Mouse (Mus musculus) lung, embryonic 14.5 days (tissue): ENCODE results near the gene Gm21983. TPM values are rescaled to one million over a fixed set of nuclear protein-coding genes. Genes with fewer than 3 reads are reported as not detected.

Source experiments
- ATAC-seq: fragments of 200-750 bp; cut with Nextera tagmentation; 2 replicates; pipeline ENCODE4 v1.8.0; 2017; ENCODE audit warnings: mild to moderate bottlenecking, moderate TSS enrichment, moderate library complexity; ENCODE audit not compliant: insufficient read depth
- DNase-seq: peaks from one replicate; pipeline ENCODE4 v3.0.0-alpha.2; 2015
- H3K27ac ChIP-seq: fragments of 300-500 bp; sonication (generic); 2 replicates; pipeline ENCODE4 v1.5.1; 2014; ENCODE audit warnings: low read depth, mild to moderate bottlenecking, moderate library complexity
- H3K27me3 ChIP-seq: fragments of 300-500 bp; sonication (generic); 2 replicates; pipeline ENCODE4 v1.6.1; 2014; ENCODE audit warnings: low read length, control low read depth; ENCODE audit not compliant: insufficient read depth
- H3K36me3 ChIP-seq: fragments of 300-500 bp; sonication (generic); 2 replicates; pipeline ENCODE4 v1.6.1; 2014; ENCODE audit warnings: control low read depth; ENCODE audit not compliant: insufficient read depth
- H3K4me1 ChIP-seq: fragments of 300-500 bp; sonication (generic); 2 replicates; pipeline ENCODE4 v1.6.1; 2014; ENCODE audit warnings: antibody characterized with exemption, control low read depth; ENCODE audit not compliant: insufficient read depth
- H3K4me2 ChIP-seq: fragments of 300-500 bp; sonication (generic); 2 replicates; pipeline ENCODE4 v1.6.1; 2014; ENCODE audit warnings: mild to moderate bottlenecking
- H3K4me3 ChIP-seq: fragments of 300-500 bp; sonication (generic); 2 replicates; pipeline ENCODE4 v1.5.1; 2014; ENCODE audit warnings: low read depth, low read length
- H3K9ac ChIP-seq: fragments of 300-500 bp; sonication (generic); 2 replicates; pipeline ENCODE4 v1.6.1; 2014
- H3K9me3 ChIP-seq: fragments of 300-500 bp; sonication (generic); 2 replicates; pipeline ENCODE4 v1.6.1; 2016; ENCODE audit warnings: low read depth, low read length, control low read depth
- CTCF ChIP-seq: IDR thresholded peaks from 2 replicates; pipeline ENCODE4 v1.5.1; 2016; ENCODE audit warnings: antibody characterized with exemption, low read depth
- WGBS: fragments of 180-500 bp; shearing (Covaris S2); extraction: QIAGEN DNeasy Blood & Tissue Kit; methylation state at CpG from one replicate; pipeline ENCODE4 v1.1.7; 2014; 5-methylcytosine and 5-hydroxymethylcytosine counted together
- polyA plus RNA-seq: library from polyadenylated mRNA; unstranded; fragments of >200 nt; fragmentation: Nextera tagmentation; extraction: Ambion mirVana; gene quantifications from 2 replicates; pipeline ENCODE4 v1.2.1, GENCODE M21; 2014

Gm21983 gene
- polyA plus RNA-seq, 1 experiment from 2014 or later = 1.5 TPM

DNA sequence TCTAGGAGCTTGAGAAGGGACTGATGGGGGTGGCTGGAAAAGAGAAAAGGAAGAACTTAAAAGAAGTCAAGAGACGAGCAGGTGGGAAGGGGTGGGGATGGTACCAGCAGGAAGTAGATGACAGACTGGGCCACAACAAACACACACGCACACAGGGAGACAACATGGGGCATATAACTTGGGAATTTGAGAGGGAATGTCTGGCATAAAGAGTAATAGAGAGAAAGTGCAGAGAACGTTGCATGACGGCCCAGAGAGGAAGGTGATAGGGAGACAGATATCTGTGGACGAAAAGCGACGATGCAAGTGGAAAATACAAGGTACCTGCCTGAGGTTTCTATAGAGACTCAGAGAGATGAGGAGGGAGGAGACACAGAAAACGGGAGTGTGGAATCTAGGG is 15.2 kb downstream of the Gm21983 start:
- Histone ChIP-seq H3K27ac (peak overlapping the region; percentile 98; the same call in 1 of the 2 replicates), H3K4me2 (peak overlapping the region; percentile 82), H3K9me3 (no peaks in the 10 kb centered on the region), H3K4me1 (peaks cover 18% of the 10 kb centered on the region), H3K36me3 (peaks cover 44% of the 10 kb centered on the region), H3K4me3 (peak overlapping the region; percentile 71), H3K27me3 (no peaks in the 10 kb centered on the region), H3K9ac (peak overlapping the region; percentile 85)
- TF ChIP-seq CTCF = no peak
- WGBS = 2% methylated on average over 8 of the region's 8 CpGs
- DNase-seq (no peak), ATAC-seq (no peak)

DNA sequence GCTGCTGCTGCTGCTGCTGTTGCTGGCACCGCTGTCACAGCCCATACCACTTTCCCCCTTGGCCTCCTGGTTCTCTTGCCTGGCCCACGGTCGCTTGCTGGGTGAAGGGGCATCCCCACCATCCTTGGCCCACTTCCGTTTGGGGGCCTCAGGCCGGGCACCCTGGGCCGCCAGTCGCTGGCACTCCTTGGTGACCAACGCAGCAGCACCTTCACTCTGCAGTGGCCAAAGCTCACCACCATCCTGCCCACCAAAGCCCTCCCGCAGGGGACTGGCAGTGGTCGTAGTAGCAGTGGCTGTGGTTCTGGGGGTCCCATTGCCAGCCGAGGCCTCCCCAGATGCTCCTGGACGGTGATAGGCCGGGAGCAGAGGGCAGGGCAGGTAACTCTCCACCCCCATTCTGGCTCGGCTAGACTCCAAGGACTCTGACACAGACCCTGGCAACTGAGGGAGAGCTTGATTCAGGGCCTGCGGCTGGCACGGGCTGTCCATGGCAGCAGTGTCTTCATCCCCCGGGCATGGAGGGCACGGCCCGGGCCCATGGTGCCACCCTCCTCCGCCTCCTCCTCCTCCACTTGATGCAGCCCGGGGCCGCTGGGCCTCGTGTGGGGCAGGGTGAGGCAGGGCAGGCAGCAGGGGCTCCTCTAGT is 15.8 kb downstream of the Gm21983 start:
- peaks cover 18% of the 10 kb centered on the region for H3K4me1 ChIP-seq
- no peak for DNase-seq
- H3K4me3 ChIP-seq = peak overlapping the region; percentile 71
- H3K9ac ChIP-seq = peak overlapping the region; percentile 85
- H3K36me3 ChIP-seq = peaks cover 45% of the 10 kb centered on the region
- no peak overlapping the region for H3K27ac ChIP-seq
- 63% methylated on average over 23 of the region's 23 CpGs for WGBS
- no peaks in the 10 kb centered on the region for H3K9me3 ChIP-seq
- ATAC-seq = no peak
- TF ChIP-seq CTCF = no peak
- peak overlapping the region; percentile 82 for H3K4me2 ChIP-seq
- H3K27me3 ChIP-seq = no peaks in the 10 kb centered on the region

DNA sequence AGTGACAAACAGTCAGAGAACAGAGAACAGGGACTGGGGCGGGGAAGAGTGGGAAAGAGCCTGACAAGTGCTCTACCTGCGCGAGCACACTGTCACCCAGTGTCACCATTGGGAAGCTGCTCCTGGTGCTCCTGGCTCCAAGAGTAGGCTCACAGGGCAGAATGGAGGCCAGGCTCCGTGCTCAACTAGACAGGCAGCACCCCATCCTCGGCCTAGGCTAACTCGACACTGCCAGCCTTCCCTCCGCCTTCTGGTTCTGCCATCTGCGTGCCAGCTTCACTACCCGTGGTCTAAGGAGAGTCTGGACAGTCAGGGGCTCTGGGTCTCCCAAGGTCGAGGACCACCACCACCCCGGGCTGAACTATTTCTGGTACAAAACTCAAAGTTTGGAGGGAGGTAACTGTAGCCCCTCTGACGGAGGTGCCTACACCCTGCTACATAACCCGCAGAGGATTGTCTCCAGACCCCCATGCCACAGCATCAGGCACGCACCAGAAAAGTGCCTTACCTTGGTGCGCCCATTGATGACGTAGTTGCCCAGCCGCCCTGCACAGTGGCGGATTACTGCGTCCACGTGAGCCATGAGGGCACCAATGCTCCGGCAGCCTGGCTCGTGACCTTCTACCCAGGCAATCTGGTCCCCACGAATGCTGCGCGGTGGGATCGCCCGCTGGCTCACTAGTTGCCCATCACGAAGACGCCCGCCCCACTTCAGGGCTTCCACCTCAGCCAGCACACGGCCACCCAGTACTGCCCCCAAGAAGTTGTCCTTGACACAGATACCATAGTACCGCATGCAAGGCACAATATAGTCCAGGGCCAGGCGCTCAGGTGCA is 16.6 kb downstream of the Gm21983 start:
- H3K4me1 ChIP-seq = peaks cover 18% of the 10 kb centered on the region
- ATAC-seq (no peak), DNase-seq (no peak)
- H3K9me3 ChIP-seq = no peaks in the 10 kb centered on the region
- 75% methylated on average over 33 of the region's 33 CpGs for WGBS
- H3K27me3 ChIP-seq = no peaks in the 10 kb centered on the region
- TF ChIP-seq CTCF = no peak
- no peak overlapping the region for H3K27ac ChIP-seq
- peak overlapping the region; percentile 82 for H3K4me2 ChIP-seq
- H3K36me3 ChIP-seq = peaks cover 50% of the 10 kb centered on the region
- peak overlapping the region; percentile 71 for H3K4me3 ChIP-seq
- peak overlapping the region; percentile 85 for H3K9ac ChIP-seq

DNA sequence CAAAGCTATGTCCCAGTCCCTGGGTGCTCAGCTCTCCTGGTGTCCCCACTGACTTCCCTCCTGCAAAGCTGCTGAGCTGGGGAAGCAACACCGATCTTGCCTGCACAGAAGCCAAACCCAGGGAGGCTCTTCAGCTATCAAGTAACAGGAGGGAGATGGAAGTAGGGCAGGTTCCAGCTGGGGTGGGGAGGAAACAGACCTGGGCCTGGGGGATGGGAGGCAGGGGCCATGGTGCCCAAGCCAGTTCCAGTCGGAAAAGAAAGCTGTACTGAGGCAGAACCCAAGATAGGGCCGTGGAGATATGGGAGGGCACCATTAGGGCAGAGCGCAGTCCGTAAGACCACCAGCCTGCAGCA is 17.5 kb downstream of the Gm21983 start:
- H3K27me3 ChIP-seq = no peaks in the 10 kb centered on the region
- H3K4me1 ChIP-seq = peaks cover 18% of the 10 kb centered on the region
- 64% methylated on average over 5 of the region's 5 CpGs for WGBS
- H3K27ac ChIP-seq = no peak overlapping the region; the same call in 1 of the 2 replicates
- peak overlapping the region; percentile 85 for H3K9ac ChIP-seq
- H3K4me3 ChIP-seq = peak overlapping the region; percentile 12; the same call in 1 of the 2 replicates
- ATAC-seq (no peak), DNase-seq (no peak)
- H3K36me3 ChIP-seq = peaks cover 59% of the 10 kb centered on the region
- peak overlapping the region; percentile 82 for H3K4me2 ChIP-seq
- no peaks in the 10 kb centered on the region for H3K9me3 ChIP-seq
- no peak for TF ChIP-seq CTCF

DNA sequence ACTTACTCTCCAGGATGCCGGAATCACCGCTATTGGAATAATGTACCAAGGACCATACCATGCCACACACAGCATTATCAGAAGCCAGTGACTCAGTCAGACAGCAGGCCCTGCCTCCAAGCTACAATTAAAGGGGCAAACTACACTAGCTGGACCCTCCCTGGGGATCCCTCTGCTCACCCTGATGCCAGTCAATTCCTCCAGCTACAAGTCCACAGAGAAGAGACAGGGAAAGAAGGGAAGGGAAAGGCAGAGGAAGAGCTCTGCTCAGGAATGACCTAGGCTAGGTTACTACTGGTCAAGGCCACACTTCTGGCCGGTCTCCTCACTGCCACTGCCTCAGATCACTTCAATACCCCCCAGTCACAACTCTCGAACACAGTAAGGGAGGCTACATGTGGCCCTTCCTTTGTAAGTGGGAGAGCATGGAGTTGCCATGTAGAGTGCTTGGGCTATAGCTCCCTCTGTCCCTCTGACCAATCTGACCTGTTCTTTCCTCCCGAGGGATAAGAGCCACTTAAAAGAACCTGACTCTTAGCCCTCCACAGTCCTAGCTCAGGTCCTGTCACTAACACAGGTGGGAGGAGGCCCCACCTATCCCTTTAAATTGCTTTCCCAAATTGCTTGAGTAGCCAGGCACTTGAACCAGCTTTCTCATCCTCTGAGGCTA is 18.0 kb downstream of the Gm21983 start:
- DNase-seq (no peak), ATAC-seq (no peak)
- no peak for TF ChIP-seq CTCF
- peaks cover 64% of the 10 kb centered on the region for H3K36me3 ChIP-seq
- 80% methylated on average over 5 of the region's 5 CpGs for WGBS
- no peaks in the 10 kb centered on the region for H3K9me3 ChIP-seq
- peak overlapping the region; percentile 12; the same call in 1 of the 2 replicates for H3K4me3 ChIP-seq
- peak overlapping the region; percentile 85 for H3K9ac ChIP-seq
- peaks cover 18% of the 10 kb centered on the region for H3K4me1 ChIP-seq
- H3K4me2 ChIP-seq = peak overlapping the region; percentile 82
- no peaks in the 10 kb centered on the region for H3K27me3 ChIP-seq
- H3K27ac ChIP-seq = no peak overlapping the region; the same call in 1 of the 2 replicates

DNA sequence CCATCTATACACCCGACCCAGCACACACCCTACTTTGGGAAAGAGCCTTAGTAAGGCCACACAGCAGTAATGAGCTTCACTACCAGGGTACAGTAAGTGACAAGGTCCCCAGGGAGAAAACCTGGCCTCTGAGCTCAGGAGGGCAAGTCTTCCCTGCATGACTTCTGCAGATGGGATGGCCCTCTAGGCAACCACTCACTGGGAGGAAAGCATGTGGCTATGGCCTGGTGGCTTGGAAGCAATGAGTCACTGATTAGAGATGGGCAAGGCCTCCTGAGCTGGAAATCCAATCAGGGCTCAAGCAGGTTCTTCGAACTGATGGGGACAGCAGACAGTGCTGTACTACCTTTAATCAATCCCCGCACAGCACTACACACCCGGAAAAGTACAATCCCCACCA is 19.1 kb downstream of the Gm21983 start:
- 82% methylated on average over 4 of the region's 4 CpGs for WGBS
- Histone ChIP-seq H3K27ac (no peak overlapping the region), H3K9ac (no peak overlapping the region)

DNA sequence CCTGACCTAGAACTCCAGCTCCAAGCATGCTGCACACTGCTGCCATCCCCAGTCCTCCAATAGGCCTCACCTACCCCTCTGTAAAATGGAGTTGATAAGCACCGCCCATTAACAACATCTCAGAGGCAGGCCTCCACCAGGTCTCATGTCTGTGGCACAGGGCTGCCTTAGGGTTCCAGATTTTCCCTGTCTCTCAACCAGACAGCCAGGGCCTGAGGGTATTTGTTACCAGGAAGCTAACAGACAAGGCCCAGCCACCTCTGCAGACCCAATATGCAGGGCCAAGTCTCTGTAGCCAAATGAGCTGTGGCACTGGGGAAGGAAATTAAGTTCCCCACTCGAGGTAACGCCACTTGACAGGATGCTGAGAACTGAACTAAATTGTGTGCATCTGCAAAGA is 20.0 kb downstream of the Gm21983 start:
- Histone ChIP-seq H3K36me3 (peaks cover 77% of the 10 kb centered on the region), H3K27ac (no peak overlapping the region), H3K27me3 (no peaks in the 10 kb centered on the region), H3K4me2 (no peak overlapping the region), H3K4me3 (no peak overlapping the region), H3K9me3 (no peaks in the 10 kb centered on the region), H3K9ac (no peak overlapping the region), H3K4me1 (peaks cover 18% of the 10 kb centered on the region)
- ATAC-seq (no peak), DNase-seq (no peak)
- no peak for TF ChIP-seq CTCF
- 85% methylated on average over 3 of the region's 3 CpGs for WGBS

More for the DNA sequence above, 19.1 kb downstream of the Gm21983 start:
- ATAC-seq = no peak
- peaks cover 73% of the 10 kb centered on the region for H3K36me3 ChIP-seq
- H3K4me2 ChIP-seq = no peak overlapping the region
- no peaks in the 10 kb centered on the region for H3K9me3 ChIP-seq
- H3K27me3 ChIP-seq = no peaks in the 10 kb centered on the region
- H3K4me1 ChIP-seq = peaks cover 18% of the 10 kb centered on the region
- no peak for DNase-seq
- TF ChIP-seq CTCF = no peak
- H3K4me3 ChIP-seq = no peak overlapping the region
